Mouse (Mus musculus): Measurements from ENCODE around the gene Chmp2a. TPM values are rescaled to one million over a fixed set of nuclear protein-coding genes. Genes with fewer than 3 reads are reported as not detected.

The Chmp2a gene
- 78.8 TPM for polyA plus RNA-seq (2014; fragmentation: Illumina TruSeq; extraction: RNeasy Lipid Tissue Mini Kit (QIAGEN cat#74804); ENCODE audit: low replicate concordance)

DNA sequence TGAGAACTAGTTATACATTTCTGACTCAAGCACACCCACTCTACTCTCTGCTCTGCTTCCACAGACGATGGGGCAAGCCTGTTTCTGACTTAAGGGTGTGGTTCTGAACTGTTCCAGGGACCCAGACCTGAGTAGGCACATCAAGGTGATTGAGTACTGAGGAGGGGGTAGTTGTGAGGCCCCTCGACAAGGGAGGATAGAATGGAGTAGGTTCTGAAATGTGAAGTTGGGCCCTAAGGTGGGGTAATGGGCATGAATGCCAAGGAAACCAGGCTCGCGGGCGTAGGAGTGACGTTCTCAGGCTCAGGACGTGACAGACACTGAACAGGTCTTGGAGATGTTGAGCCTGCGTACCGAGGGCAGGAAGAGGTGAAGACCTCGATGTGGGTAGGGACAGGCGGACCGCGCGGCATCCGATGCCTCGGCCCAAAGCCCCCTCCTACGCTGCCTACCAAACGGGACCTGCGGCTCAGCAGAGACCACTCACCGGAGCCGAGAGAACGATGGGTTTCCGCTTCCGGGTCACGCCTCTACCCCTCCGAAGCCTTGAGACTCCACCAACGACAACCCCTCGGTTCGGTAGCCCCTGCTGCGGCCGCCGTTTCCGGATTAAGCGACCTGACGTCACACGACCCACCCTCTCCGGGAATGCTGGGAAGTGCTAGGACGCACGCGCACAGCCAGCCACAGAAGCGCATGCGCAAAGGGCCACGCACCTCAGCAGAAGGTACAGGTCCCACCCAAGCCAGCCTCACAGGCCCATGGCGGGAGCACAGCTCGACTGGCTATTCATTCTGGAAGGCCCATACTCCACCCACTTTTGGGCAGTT is at the start of gene Chmp2a:
Gene Chmp2a, minus strand, starts transcription at position 660 of the 830 bp plus-strand sequence.

DNA sequence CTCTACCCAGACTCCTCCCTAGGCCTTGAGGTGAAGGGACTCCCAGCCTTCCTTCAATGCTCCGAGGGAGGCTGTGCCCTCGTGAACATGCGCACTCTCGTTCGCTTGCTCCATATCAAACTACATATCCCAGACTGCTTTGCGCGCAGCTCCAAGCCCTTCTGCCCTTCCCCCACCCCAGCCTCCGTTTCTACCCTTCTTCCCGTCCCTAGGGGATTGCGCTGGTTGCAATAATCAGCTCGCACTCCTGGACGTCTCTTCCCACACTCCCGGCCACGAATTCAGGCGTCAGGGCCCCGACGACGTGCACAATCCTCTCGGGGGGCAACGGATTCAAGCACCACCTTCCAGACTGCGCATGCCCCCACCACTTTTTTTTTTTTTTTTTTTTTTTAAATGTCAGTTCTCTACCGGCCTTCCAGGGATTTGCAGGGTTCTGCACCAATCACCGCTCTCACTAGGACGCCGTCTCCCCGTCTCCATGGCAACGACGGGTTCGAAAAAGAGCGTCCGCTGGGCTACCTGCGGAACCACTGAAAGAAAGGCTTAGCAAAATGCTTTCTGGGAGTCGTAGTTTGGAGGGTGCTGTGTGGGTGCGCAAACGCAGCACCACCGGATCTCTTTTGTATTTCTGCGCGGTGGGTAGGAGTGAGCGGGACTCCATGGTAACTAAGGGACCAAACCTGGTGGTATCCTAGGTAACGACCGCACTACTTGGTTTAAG is 19.8 kb upstream of the Chmp2a start, which contains the start of gene Mzf1:
Gene Mzf1, minus strand, starts transcription at position 478 of the 724 bp plus-strand sequence.

GRCm38 (mm10) chr7:13037901-13038555 is 3.4 kb upstream of the Chmp2a start, which contains the start of gene Ube2m:
Ube2m (minus strand) TSS chr7:13038275.

GRCm38 (mm10) chr7:13010005-13010908 is 24.4 kb downstream of the Chmp2a start, which contains the start of gene Zbtb45:
Zbtb45 (minus strand) TSS chr7:13010034.

DNA sequence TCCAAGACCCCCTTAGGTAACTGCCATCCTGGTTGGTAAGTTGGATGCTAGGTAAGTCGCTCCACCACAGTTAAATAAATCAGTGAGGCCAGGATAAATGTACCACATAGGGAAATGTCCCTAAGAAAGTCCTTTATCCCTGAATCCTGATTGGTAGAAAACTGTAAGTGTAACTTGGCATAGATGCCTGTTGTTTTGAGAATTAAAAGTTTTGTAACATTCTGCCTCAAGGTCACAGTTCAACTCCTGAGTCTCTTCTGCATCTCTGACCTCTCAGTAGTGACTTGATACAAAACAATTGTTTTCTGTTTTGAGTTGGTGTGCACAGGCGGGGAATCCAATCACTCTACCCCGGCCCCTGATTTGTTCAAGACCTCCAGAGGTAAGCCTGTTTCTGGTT is 35.8 kb downstream of the Chmp2a start, which contains the start of gene Trim28:
Gene Trim28, plus strand, starts transcription at position 264 of the 400 bp plus-strand sequence.

GRCm38 (mm10) chr7:12998053-12998452 is 36.6 kb downstream of the Chmp2a start, which contains the start of gene Slc27a5:
Slc27a5 (minus strand) TSS chr7:12998192.

Other genes with a start within 250 kb of the Chmp2a start
- gene Zscan18, start 231.2 kb downstream of the Chmp2a start, polyA plus RNA-seq (2014; fragmentation: Illumina TruSeq; extraction: RNeasy Lipid Tissue Mini Kit (QIAGEN cat#74804); ENCODE audit: low replicate concordance): 0.22 TPM
- gene Zfp329, start 215.9 kb downstream of the Chmp2a start, polyA plus RNA-seq (2014; fragmentation: Illumina TruSeq; extraction: RNeasy Lipid Tissue Mini Kit (QIAGEN cat#74804); ENCODE audit: low replicate concordance): 21.9 TPM
- gene Zfp110, start 200.0 kb downstream of the Chmp2a start, polyA plus RNA-seq (2014; fragmentation: Illumina TruSeq; extraction: RNeasy Lipid Tissue Mini Kit (QIAGEN cat#74804); ENCODE audit: low replicate concordance): 32.1 TPM
- 1.6 TPM for gene Zfp128, start 153.6 kb downstream of the Chmp2a start, polyA plus RNA-seq (2014; fragmentation: Illumina TruSeq; extraction: RNeasy Lipid Tissue Mini Kit (QIAGEN cat#74804); ENCODE audit: low replicate concordance)
- 3.0 TPM for gene Zscan22, start 137.0 kb downstream of the Chmp2a start, polyA plus RNA-seq (2014; fragmentation: Illumina TruSeq; extraction: RNeasy Lipid Tissue Mini Kit (QIAGEN cat#74804); ENCODE audit: low replicate concordance)
- 9.4 TPM for gene Rps5, start 112.5 kb downstream of the Chmp2a start, polyA plus RNA-seq (2014; fragmentation: Illumina TruSeq; extraction: RNeasy Lipid Tissue Mini Kit (QIAGEN cat#74804); ENCODE audit: low replicate concordance)
- gene Rnf225, start 107.4 kb downstream of the Chmp2a start, polyA plus RNA-seq (2014; fragmentation: Illumina TruSeq; extraction: RNeasy Lipid Tissue Mini Kit (QIAGEN cat#74804); ENCODE audit: low replicate concordance): not detected
- gene Zfp324, start 69.0 kb downstream of the Chmp2a start, polyA plus RNA-seq (2014; fragmentation: Illumina TruSeq; extraction: RNeasy Lipid Tissue Mini Kit (QIAGEN cat#74804); ENCODE audit: low replicate concordance): 1.1 TPM
- 1.6 TPM for gene Zfp446, start 57.0 kb downstream of the Chmp2a start, polyA plus RNA-seq (2014; fragmentation: Illumina TruSeq; extraction: RNeasy Lipid Tissue Mini Kit (QIAGEN cat#74804); ENCODE audit: low replicate concordance)
- gene Slc27a5, start 36.6 kb downstream of the Chmp2a start, polyA plus RNA-seq (2014; fragmentation: Illumina TruSeq; extraction: RNeasy Lipid Tissue Mini Kit (QIAGEN cat#74804); ENCODE audit: low replicate concordance): not detected
- gene Trim28, start 35.7 kb downstream of the Chmp2a start, polyA plus RNA-seq (2014; fragmentation: Illumina TruSeq; extraction: RNeasy Lipid Tissue Mini Kit (QIAGEN cat#74804); ENCODE audit: low replicate concordance): 7.0 TPM
- gene Zbtb45, start 24.8 kb downstream of the Chmp2a start, polyA plus RNA-seq (2014; fragmentation: Illumina TruSeq; extraction: RNeasy Lipid Tissue Mini Kit (QIAGEN cat#74804); ENCODE audit: low replicate concordance): 0.19 TPM
- gene Ube2m, start 3.5 kb upstream of the Chmp2a start, polyA plus RNA-seq (2014; fragmentation: Illumina TruSeq; extraction: RNeasy Lipid Tissue Mini Kit (QIAGEN cat#74804); ENCODE audit: low replicate concordance): 50.0 TPM
- gene Mzf1, start 20.0 kb upstream of the Chmp2a start, polyA plus RNA-seq (2014; fragmentation: Illumina TruSeq; extraction: RNeasy Lipid Tissue Mini Kit (QIAGEN cat#74804); ENCODE audit: low replicate concordance): 0.15 TPM
- not detected for gene Vmn1r85, start 60.4 kb upstream of the Chmp2a start, polyA plus RNA-seq (2014; fragmentation: Illumina TruSeq; extraction: RNeasy Lipid Tissue Mini Kit (QIAGEN cat#74804); ENCODE audit: low replicate concordance)
- gene Vmn1r86, start 85.1 kb upstream of the Chmp2a start, polyA plus RNA-seq (2014; fragmentation: Illumina TruSeq; extraction: RNeasy Lipid Tissue Mini Kit (QIAGEN cat#74804); ENCODE audit: low replicate concordance): not detected
- gene Vmn1r87, start 105.3 kb upstream of the Chmp2a start, polyA plus RNA-seq (2014; fragmentation: Illumina TruSeq; extraction: RNeasy Lipid Tissue Mini Kit (QIAGEN cat#74804); ENCODE audit: low replicate concordance): not detected
- gene Vmn1r88, start 124.8 kb upstream of the Chmp2a start, polyA plus RNA-seq (2014; fragmentation: Illumina TruSeq; extraction: RNeasy Lipid Tissue Mini Kit (QIAGEN cat#74804); ENCODE audit: low replicate concordance): 0.04 TPM
- gene Vmn1r89, start 178.2 kb upstream of the Chmp2a start, polyA plus RNA-seq (2014; fragmentation: Illumina TruSeq; extraction: RNeasy Lipid Tissue Mini Kit (QIAGEN cat#74804); ENCODE audit: low replicate concordance): not detected
- gene Lig1, start 242.5 kb upstream of the Chmp2a start, polyA plus RNA-seq (2014; fragmentation: Illumina TruSeq; extraction: RNeasy Lipid Tissue Mini Kit (QIAGEN cat#74804); ENCODE audit: low replicate concordance): 8.7 TPM
- gene Zswim9, start 243.9 kb upstream of the Chmp2a start, polyA plus RNA-seq (2014; fragmentation: Illumina TruSeq; extraction: RNeasy Lipid Tissue Mini Kit (QIAGEN cat#74804); ENCODE audit: low replicate concordance): 3.0 TPM